ENCODE assay signal across 8 mouse cellular contexts in the genomic region with DNA sequence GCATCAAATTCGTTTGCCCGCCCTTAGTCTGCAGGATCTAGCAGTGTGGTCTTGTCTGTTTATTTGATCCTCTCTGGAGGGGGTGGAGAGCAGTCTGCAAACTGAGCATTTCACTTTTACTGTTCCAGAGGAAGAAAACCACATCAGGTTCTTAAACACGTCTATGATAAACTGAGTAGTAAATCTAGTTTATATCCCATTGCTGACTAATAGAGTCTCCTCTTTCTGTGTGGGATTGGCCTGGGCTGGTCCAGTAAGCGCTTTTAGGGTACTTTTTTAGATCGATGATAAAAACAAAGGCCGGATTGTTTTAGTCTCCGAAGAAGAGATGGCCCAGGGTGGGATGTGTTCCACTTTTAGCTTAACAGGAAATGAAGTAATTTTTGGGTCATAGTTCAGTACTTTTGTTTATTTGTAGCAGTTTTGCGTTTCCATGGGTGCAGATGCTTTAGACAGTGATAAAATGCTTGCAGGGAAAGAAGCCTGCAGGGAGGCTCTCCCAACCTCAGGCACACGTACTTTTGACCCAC.
DNase-seq lines count a peak whose midpoint lies in the region; ATAC-seq lines count a peak whose summit lies in the region.

No protein-coding gene starts in this region.

- no peak overlapping the region for H3K27ac ChIP-seq in forebrain, embryonic 14.5 days (ENCODE audit: low read depth, low read length)
- H3K27ac ChIP-seq in forebrain, embryonic 16.5 days (ENCODE audit: low read length), result no peak overlapping the region
- peak overlapping the region; percentile 74 for H3K27ac ChIP-seq in kidney, embryonic 16.5 days (ENCODE audit: low read length)
- H3K27ac ChIP-seq in neural tube, embryonic 13.5 days (replicated peaks), result 0 out of 2 replicates have a peak overlapping the region, but pooled peaks have one; percentile 1

- no peak overlapping the region for H3K9ac ChIP-seq in forebrain, embryonic 14.5 days (ENCODE audit: low read length)
- no peak overlapping the region for H3K9ac ChIP-seq in forebrain, embryonic 16.5 days (replicated peaks; ENCODE audit: low read depth, low read length)
- H3K9ac ChIP-seq in kidney, embryonic 16.5 days (replicated peaks; ENCODE audit: low read length), result no peak overlapping the region
- no peak overlapping the region for H3K9ac ChIP-seq in neural tube, embryonic 13.5 days

- H3K4me2 ChIP-seq in forebrain, embryonic 14.5 days (ENCODE audit: low read length), result no peak overlapping the region
- no peak overlapping the region for H3K4me2 ChIP-seq in forebrain, embryonic 16.5 days (ENCODE audit: low read length)
- H3K4me2 ChIP-seq in kidney, embryonic 16.5 days (replicated peaks; ENCODE audit: low read depth, low read length), result peak overlapping the region; percentile 15
- no peak overlapping the region for H3K4me2 ChIP-seq in neural tube, embryonic 13.5 days

- no peak for ATAC-seq in forebrain, embryonic 14.5 days
- ATAC-seq in forebrain, embryonic 16.5 days, result no peak
- peak; percentile 86 for ATAC-seq in kidney, embryonic 16.5 days (ENCODE audit: low FRiP score, low TSS enrichment)
- ATAC-seq in neural tube, embryonic 13.5 days (ENCODE audit: low read depth), result no peak

- H3K4me3 ChIP-seq in forebrain, embryonic 14.5 days (ENCODE audit: low read depth, low read length), result no peak overlapping the region
- no peak overlapping the region for H3K4me3 ChIP-seq in forebrain, embryonic 16.5 days (replicated peaks; ENCODE audit: low read length)
- no peak overlapping the region for H3K4me3 ChIP-seq in kidney, embryonic 16.5 days (ENCODE audit: low read length)
- H3K4me3 ChIP-seq in neural tube, embryonic 13.5 days, result no peak overlapping the region

- 68% methylated on average over 9 of the region's 9 CpGs for WGBS in forebrain, embryonic 14.5 days
- WGBS in forebrain, embryonic 16.5 days, result 62% methylated on average over 9 of the region's 9 CpGs
- 6% methylated on average over 9 of the region's 9 CpGs for WGBS in kidney, embryonic 16.5 days
- WGBS in neural tube, embryonic 13.5 days, result 32% methylated on average over 9 of the region's 9 CpGs

- H3K27me3 ChIP-seq in forebrain, embryonic 14.5 days (replicated peaks; ENCODE audit: control insufficient read depth, insufficient read depth, low read length), result no peaks in the 10 kb centered on the region
- H3K27me3 ChIP-seq in forebrain, embryonic 16.5 days (replicated peaks; ENCODE audit: control insufficient read depth, insufficient read depth, low read length), result no peaks in the 10 kb centered on the region
- no peaks in the 10 kb centered on the region for H3K27me3 ChIP-seq in kidney, embryonic 16.5 days (ENCODE audit: insufficient read depth, low read length)
- H3K27me3 ChIP-seq in neural tube, embryonic 13.5 days, result no peaks in the 10 kb centered on the region

- no peaks in the 10 kb centered on the region for H3K4me1 ChIP-seq in forebrain, embryonic 14.5 days (ENCODE audit: control insufficient read depth, insufficient read depth, low read length)
- no peaks in the 10 kb centered on the region for H3K4me1 ChIP-seq in forebrain, embryonic 16.5 days (replicated peaks; ENCODE audit: control insufficient read depth, insufficient read depth, low read length)
- peaks cover 22% of the 10 kb centered on the region for H3K4me1 ChIP-seq in kidney, embryonic 16.5 days (ENCODE audit: insufficient read depth, low read length)
- H3K4me1 ChIP-seq in neural tube, embryonic 13.5 days (replicated peaks), result peaks cover 10% of the 10 kb centered on the region; the same call in 1 of the 2 replicates

- H3K36me3 ChIP-seq in forebrain, embryonic 14.5 days (ENCODE audit: control insufficient read depth, insufficient read depth, low read length), result no peaks in the 10 kb centered on the region
- H3K36me3 ChIP-seq in forebrain, embryonic 16.5 days (ENCODE audit: control insufficient read depth, insufficient read depth), result no peaks in the 10 kb centered on the region
- peaks cover 10% of the 10 kb centered on the region; the same call in 1 of the 2 replicates for H3K36me3 ChIP-seq in kidney, embryonic 16.5 days (ENCODE audit: insufficient read depth, low read length)
- H3K36me3 ChIP-seq in neural tube, embryonic 13.5 days, result peaks cover 4% of the 10 kb centered on the region; the same call in 1 of the 2 replicates

- H3K9me3 ChIP-seq in forebrain, embryonic 14.5 days (replicated peaks; ENCODE audit: control insufficient read depth, low read length), result no peaks in the 10 kb centered on the region
- no peaks in the 10 kb centered on the region for H3K9me3 ChIP-seq in forebrain, embryonic 16.5 days (ENCODE audit: control insufficient read depth, low read length)
- no peaks in the 10 kb centered on the region for H3K9me3 ChIP-seq in kidney, embryonic 16.5 days (ENCODE audit: low read length)
- no peaks in the 10 kb centered on the region for H3K9me3 ChIP-seq in neural tube, embryonic 13.5 days

- peak; percentile 4 for DNase-seq in forebrain, embryonic 14.5 days (ENCODE audit: low spot score)
- DNase-seq in CD8-positive naive resting alpha-beta T cell, adult 2 months (ENCODE audit: low read depth in 2 of 2, low spot score in 2 of 2), result peak; percentile 38 to 45
- peak; percentile 90 for DNase-seq in heart, adult 8-10 months (ENCODE audit: low spot score)
- no peak for DNase-seq in ovary, postnatal 14 days (ENCODE audit: low spot score)
- DNase-seq in left cerebral cortex, postnatal 4 days, result no peak

- intact Hi-C loops in left cerebral cortex, postnatal 4 days (cut with DNase I), result loop anchor here (10.0 kb wide), 1 partner anchor 310 kb away; no protein-coding TSS in a partner anchor

Comparison
In these comparisons a context has a peak if more than half of its experiments do, and no peak if none do; other contexts are left out.
1. DNase-seq: peak in forebrain, embryonic 14.5 days (single experiment), CD8-positive naive resting alpha-beta T cell, adult 2 months (2 of 2) and heart, adult 8-10 months (single experiment); none in ovary, postnatal 14 days (single experiment) and left cerebral cortex, postnatal 4 days (single experiment).
2. H3K27ac ChIP-seq: peak in kidney, embryonic 16.5 days (single experiment) and neural tube, embryonic 13.5 days (single experiment); none in forebrain, embryonic 14.5 days (single experiment) and forebrain, embryonic 16.5 days (single experiment).